Mouse (Mus musculus) kidney, embryonic 16.5 days (tissue): ENCODE measurements around the gene Tnfrsf18. TPM values are rescaled to one million over a fixed set of nuclear protein-coding genes. Genes with fewer than 3 reads are reported as not detected.

ENCODE experiments used
- ATAC-seq: fragments of 200-750 bp; cut with Nextera tagmentation; 2 replicates; pipeline ENCODE4 v1.8.0; 2017; ENCODE audit warnings: moderate TSS enrichment; ENCODE audit not compliant: low FRiP score, low TSS enrichment
- H3K27ac ChIP-seq: fragments of 300-500 bp; sonication (generic); 2 replicates; pipeline ENCODE4 v1.5.1; 2014; ENCODE audit warnings: low read length
- H3K27me3 ChIP-seq: fragments of 300-500 bp; sonication (generic); 2 replicates; pipeline ENCODE4 v1.6.1; 2014; ENCODE audit warnings: low read length, control low read depth, mixed read lengths; ENCODE audit not compliant: insufficient read depth
- H3K36me3 ChIP-seq: fragments of 300-500 bp; sonication (generic); 2 replicates; pipeline ENCODE4 v1.6.1; 2014; ENCODE audit warnings: low read length, control low read depth, mixed read lengths; ENCODE audit not compliant: insufficient read depth
- H3K4me1 ChIP-seq: fragments of 300-500 bp; sonication (generic); 2 replicates; pipeline ENCODE4 v1.6.1; 2014; ENCODE audit warnings: low read length, control low read depth, mixed read lengths; ENCODE audit not compliant: insufficient read depth
- H3K4me2 ChIP-seq: fragments of 300-500 bp; sonication (generic); replicated peaks from 2 replicates; pipeline ENCODE4 v1.6.1; 2014; ENCODE audit warnings: low read depth, low read length
- H3K4me3 ChIP-seq: fragments of 300-500 bp; sonication (generic); 2 replicates; pipeline ENCODE4 v1.5.1; 2014; ENCODE audit warnings: mild to moderate bottlenecking, low read length
- H3K9ac ChIP-seq: fragments of 300-500 bp; sonication (generic); replicated peaks from 2 replicates; pipeline ENCODE4 v1.6.1; 2014; ENCODE audit warnings: low read length
- H3K9me3 ChIP-seq: fragments of 300-500 bp; sonication (generic); 2 replicates; pipeline ENCODE4 v1.6.1; 2016; ENCODE audit warnings: low read length, control low read depth
- WGBS: fragments of 180-500 bp; shearing (Covaris S2); extraction: QIAGEN DNeasy Blood & Tissue Kit; methylation state at CpG from one replicate; pipeline ENCODE4 v1.1.7; 2014; 5-methylcytosine and 5-hydroxymethylcytosine counted together
- polyA plus RNA-seq: library from polyadenylated mRNA; unstranded; fragments of >200 nt; fragmentation: Nextera tagmentation; extraction: Ambion mirVana; gene quantifications from 2 replicates; pipeline ENCODE4 v1.2.1, GENCODE M21; 2015

The Tnfrsf18 gene
- polyA plus RNA-seq: 1.3 and 2.5 TPM in 2 replicates

- 44% methylated on average over 4 of the region's 4 CpGs for WGBS
- H3K9me3 ChIP-seq: no peaks in the 10 kb centered on the region
- H3K4me3 ChIP-seq: no peak within 1 kb of the TSS
- H3K4me2 ChIP-seq: no peak within 1 kb of the TSS
- peaks cover 19% of the 10 kb centered on the region for H3K36me3 ChIP-seq
- H3K9ac ChIP-seq: peak within 1 kb of the TSS; percentile 44; the same call in 1 of the 2 replicates
- peak; percentile 49; the same call in 1 of the 2 replicates for ATAC-seq
- H3K27me3 ChIP-seq: no peaks in the 10 kb centered on the region
- no peak within 1 kb of the TSS; the same call in 1 of the 2 replicates for H3K27ac ChIP-seq
- peaks cover 16% of the 10 kb centered on the region for H3K4me1 ChIP-seq
These were observed at the start of gene Tnfrsf18 for GRCm38 (mm10) chr4:156026013-156026412. Gene Tnfrsf18, plus strand, starts transcription at chr4:156026164.

DNA sequence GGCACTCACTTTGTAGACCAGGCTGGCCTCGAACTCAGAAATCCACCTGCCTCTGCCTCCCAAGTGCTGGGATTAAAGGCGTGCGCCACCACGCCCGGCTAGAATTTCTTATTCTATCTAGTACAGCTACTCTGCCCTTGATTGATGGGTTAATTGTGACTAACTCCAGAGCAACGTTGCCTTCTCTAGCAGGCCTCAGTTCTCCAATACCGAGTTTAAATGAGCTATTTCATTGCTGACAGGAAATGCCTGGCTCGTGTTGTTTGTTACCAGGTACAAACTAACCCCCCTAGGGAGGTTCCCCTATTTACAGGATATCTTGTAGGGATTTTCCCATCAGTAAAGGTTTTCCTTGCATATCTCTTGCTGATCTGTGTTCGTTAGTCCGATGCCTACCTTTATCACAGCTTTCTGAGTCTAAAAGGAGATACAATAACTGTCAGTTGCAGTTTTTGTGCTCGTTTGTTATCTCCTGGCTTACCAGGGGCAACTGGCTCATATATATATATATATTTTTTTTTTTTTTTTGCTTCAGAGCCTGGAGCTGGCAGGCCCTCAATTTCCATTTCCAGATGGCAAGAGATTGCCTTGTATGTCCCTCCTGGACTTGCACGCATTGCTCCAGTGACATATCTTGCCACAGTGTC lies 44.4 kb upstream of the Tnfrsf18 start:
- no peaks in the 10 kb centered on the region for H3K27me3 ChIP-seq
- 79% methylated on average over 12 of the region's 12 CpGs for WGBS
- H3K27ac ChIP-seq: no peak overlapping the region

GRCm38 (mm10) chr4:155983788-155984187 lies 42.2 kb upstream of the Tnfrsf18 start:
- Histone ChIP-seq H3K36me3 (no peaks in the 10 kb centered on the region), H3K27me3 (no peaks in the 10 kb centered on the region), H3K9ac (no peak overlapping the region), H3K4me1 (no peaks in the 10 kb centered on the region), H3K4me3 (no peak overlapping the region), H3K27ac (no peak overlapping the region), H3K9me3 (no peaks in the 10 kb centered on the region), H3K4me2 (no peak overlapping the region)
- 10% methylated on average over 2 of the region's 2 CpGs for WGBS
- no peak for ATAC-seq

More for the DNA sequence above, 44.4 kb upstream of the Tnfrsf18 start:
- ATAC-seq: no peak
- no peak overlapping the region for H3K4me3 ChIP-seq
- 0 out of 2 replicates have a peak, but pooled peaks cover 4% of the 10 kb centered on the region for H3K9me3 ChIP-seq
- no peaks in the 10 kb centered on the region for H3K36me3 ChIP-seq
- H3K4me2 ChIP-seq: no peak overlapping the region
- no peaks in the 10 kb centered on the region for H3K4me1 ChIP-seq
- H3K9ac ChIP-seq: no peak overlapping the region

DNA sequence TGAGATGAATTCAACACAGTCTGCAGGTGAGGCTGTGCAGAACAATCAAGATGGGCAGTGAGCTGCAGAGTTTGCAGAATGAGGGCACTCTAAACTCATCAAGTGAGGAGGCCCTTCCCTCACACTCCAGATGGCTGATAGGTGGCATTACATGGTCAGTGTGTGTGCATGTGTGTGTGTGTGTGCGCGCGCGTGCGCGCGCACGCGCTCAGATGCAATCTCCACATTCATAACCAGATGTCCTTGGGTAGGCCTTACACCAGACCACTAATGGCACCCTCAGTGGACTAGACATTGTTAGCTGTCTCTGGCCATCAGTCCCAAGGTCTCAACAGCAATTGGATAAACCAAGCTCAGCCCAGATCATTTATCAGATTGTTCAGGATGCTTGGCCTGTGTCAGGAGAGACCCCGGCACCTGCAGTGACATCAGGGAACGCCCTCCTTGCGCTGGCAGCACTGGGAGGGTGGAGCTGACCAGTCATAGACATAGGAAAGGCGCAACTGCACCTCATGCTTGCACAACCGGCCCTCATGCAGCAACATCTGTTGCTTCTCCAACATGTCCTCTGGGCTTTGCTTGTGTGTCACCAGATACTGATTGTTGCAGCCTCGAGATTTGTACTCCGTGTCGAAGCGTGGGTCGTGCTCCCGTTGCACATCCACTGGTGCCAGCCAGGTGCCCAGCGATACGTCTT lies 34.6 kb upstream of the Tnfrsf18 start:
- ATAC-seq: no peak
- WGBS: 87% methylated on average over 22 of the region's 22 CpGs
- peak overlapping the region; percentile 99 for H3K4me2 ChIP-seq
- peak overlapping the region; percentile 96 for H3K27ac ChIP-seq
- peak overlapping the region; percentile 94 for H3K9ac ChIP-seq
- H3K4me3 ChIP-seq: peak overlapping the region; percentile 69
- H3K9me3 ChIP-seq: no peaks in the 10 kb centered on the region
- peaks cover 24% of the 10 kb centered on the region for H3K4me1 ChIP-seq
- H3K36me3 ChIP-seq: peaks cover 12% of the 10 kb centered on the region
- H3K27me3 ChIP-seq: no peaks in the 10 kb centered on the region

DNA sequence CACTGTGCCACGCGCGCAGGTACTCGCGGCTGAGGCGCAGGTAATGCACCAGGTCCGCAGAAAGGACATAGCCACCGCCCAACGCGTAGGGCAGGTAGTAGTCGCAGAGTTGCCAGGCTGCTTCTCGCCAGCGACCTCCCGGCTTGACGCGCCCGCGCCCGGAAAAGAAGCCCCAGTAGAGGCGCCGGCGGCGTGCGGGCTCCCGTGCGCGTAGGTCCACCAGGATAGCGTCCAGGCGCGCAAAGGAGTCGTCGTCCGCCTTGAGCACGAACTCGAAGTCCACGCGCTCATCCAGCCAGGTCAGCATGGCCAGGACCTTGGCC lies 34.1 kb upstream of the Tnfrsf18 start:
- Histone ChIP-seq H3K4me2 (peak overlapping the region; percentile 99), H3K27me3 (no peaks in the 10 kb centered on the region), H3K4me3 (peak overlapping the region; percentile 69), H3K27ac (peak overlapping the region; percentile 96), H3K4me1 (peaks cover 24% of the 10 kb centered on the region), H3K9me3 (no peaks in the 10 kb centered on the region), H3K36me3 (peaks cover 15% of the 10 kb centered on the region), H3K9ac (peak overlapping the region; percentile 94)
- ATAC-seq: peak; percentile 3; the same call in 1 of the 2 replicates
- WGBS: 27% methylated on average over 37 of the region's 37 CpGs

- peak within 1 kb of the TSS; percentile 99 for H3K4me2 ChIP-seq
- H3K4me1 ChIP-seq: peaks cover 24% of the 10 kb centered on the region
- H3K9ac ChIP-seq: peak within 1 kb of the TSS; percentile 94
- peak within 1 kb of the TSS; percentile 91 for H3K4me3 ChIP-seq
- no peaks in the 10 kb centered on the region for H3K27me3 ChIP-seq
- under 1% methylated on average over 98 of the region's 99 CpGs for WGBS
- H3K36me3 ChIP-seq: peaks cover 19% of the 10 kb centered on the region
- ATAC-seq: peak; percentile 86
- H3K27ac ChIP-seq: peak within 1 kb of the TSS; percentile 96
- H3K9me3 ChIP-seq: no peaks in the 10 kb centered on the region
These were observed 33.6 kb upstream of the Tnfrsf18 start, which contains the start of the genes B3galt6 and Sdf4 for GRCm38 (mm10) chr4:155992241-155992905. Gene B3galt6, minus strand, starts transcription at chr4:155992649. Gene Sdf4, plus strand, starts transcription at chr4:155992872.

DNA sequence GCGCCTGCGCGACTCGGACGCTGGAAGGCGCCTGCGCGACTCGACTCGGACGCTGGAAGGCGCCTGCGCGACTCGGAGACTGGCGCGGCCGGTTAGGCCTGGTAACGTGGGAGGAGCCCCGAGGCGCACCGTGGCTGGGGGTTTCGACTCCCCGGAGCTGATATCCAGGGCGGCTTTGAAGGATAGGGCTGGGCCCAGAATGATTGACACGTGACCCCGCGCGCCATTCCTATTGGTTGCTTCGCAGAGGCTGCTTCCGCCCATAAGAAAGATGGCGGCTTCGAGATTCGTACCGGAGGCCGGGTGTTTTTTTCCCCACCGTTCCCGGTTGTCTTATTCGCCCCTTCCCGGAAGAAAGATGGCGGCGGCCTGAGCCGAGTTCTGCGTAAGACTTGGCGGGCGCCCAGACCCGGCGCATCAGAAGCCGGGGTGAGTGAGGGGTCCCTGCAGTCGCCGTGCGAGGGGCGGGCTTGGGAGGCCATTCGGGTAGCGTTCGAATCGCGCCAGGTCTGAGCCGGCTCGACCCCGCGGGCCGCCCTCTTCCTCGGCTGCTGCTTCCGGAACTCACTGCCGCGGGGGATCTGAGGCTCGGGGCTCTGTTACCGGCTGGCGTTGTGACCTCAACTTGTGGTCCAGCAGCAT lies 32.9 kb upstream of the Tnfrsf18 start:
- no peaks in the 10 kb centered on the region for H3K9me3 ChIP-seq
- H3K4me2 ChIP-seq: peak overlapping the region; percentile 77
- H3K36me3 ChIP-seq: peaks cover 26% of the 10 kb centered on the region
- H3K4me3 ChIP-seq: peak overlapping the region; percentile 91
- ATAC-seq: peak; percentile 92
- peak overlapping the region; percentile 94 for H3K27ac ChIP-seq
- under 1% methylated on average over 69 of the region's 70 CpGs for WGBS
- peak overlapping the region; percentile 94 for H3K9ac ChIP-seq
- peaks cover 24% of the 10 kb centered on the region for H3K4me1 ChIP-seq
- no peaks in the 10 kb centered on the region for H3K27me3 ChIP-seq

DNA sequence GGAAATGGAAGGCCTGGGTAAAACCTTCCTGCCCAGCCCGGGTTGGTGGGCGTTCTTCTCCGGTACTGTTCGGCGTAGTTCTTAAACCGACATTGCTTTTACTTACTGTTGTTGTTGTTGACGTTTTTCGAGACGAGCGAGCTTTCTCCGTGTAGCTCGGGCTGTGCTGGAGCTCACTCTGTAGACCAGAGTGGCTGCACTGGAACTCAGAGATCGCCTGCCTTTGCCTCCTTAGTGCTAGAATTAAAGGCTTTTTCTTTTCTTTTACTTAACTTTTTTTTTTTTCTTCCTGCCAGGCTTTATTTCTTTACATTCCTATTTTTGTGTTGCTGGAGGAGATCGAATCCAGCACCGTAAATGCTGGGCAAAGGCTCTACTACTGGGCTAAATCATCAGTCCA lies 32.4 kb upstream of the Tnfrsf18 start:
- Histone ChIP-seq H3K27ac (peak overlapping the region; percentile 94), H3K4me1 (peaks cover 24% of the 10 kb centered on the region), H3K27me3 (no peaks in the 10 kb centered on the region), H3K9ac (peak overlapping the region; percentile 94), H3K9me3 (no peaks in the 10 kb centered on the region), H3K36me3 (peaks cover 31% of the 10 kb centered on the region), H3K4me2 (peak overlapping the region; percentile 77), H3K4me3 (peak overlapping the region; percentile 91)
- no peak for ATAC-seq
- 5% methylated on average over 15 of the region's 15 CpGs for WGBS

DNA sequence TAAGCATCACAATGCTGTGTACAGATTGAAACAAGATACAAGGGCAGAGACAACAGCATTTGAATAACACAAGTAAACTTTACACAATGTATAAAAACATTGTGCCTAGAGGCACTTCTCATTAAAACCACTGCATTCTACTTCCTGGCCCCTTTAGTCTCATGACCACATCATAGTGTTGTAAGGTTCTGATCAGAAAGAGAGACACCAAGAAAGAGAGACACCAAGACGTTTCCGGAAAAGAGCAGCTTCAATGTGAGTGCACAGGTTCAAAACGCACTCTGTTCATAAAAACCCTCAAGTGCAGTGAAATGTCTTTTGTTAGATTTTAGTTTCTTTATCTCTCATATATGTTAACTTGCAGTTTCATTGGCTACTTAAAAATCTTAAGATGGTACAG lies 21.9 kb upstream of the Tnfrsf18 start:
- 89% methylated on average over 3 of the region's 3 CpGs for WGBS
- no peak overlapping the region for H3K4me2 ChIP-seq
- no peak overlapping the region for H3K4me3 ChIP-seq
- no peaks in the 10 kb centered on the region for H3K9me3 ChIP-seq
- no peak for ATAC-seq
- no peaks in the 10 kb centered on the region for H3K4me1 ChIP-seq
- peaks cover 82% of the 10 kb centered on the region for H3K36me3 ChIP-seq
- H3K27me3 ChIP-seq: no peaks in the 10 kb centered on the region
- no peak overlapping the region for H3K27ac ChIP-seq
- no peak overlapping the region for H3K9ac ChIP-seq
